Mouse (Mus musculus): ENCODE measurements around the gene Per1. TPM values are rescaled to one million over a fixed set of nuclear protein-coding genes. Genes with fewer than 3 reads are reported as not detected.

Gene Per1
- polyA plus RNA-seq, 1 experiment from 2014 or later = 15.4 TPM

DNA sequence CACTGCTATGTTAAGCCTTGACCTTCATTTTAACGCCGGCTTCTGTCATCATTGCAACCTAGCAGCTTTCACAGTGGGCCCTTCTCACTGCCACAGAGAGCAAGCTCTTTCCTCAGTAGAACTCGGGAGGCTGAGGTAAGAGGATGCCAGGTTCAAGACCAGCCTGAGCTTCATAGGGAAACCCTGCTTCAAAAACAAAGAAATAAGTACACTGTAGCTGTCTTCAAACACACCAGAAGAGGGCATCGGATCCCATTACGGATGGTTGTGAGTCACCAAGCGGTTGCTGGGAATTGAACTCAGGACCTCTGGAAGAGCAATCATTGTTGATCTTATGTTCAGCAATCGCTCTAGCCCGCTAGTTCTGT lies 14.2 kb upstream of the Per1 start:
- WGBS = 82% methylated on average over 8 of the region's 8 CpGs
- Histone ChIP-seq H3K9ac (no peak overlapping the region), H3K9me3 (ENCODE audit: low read depth, low read length) (no peaks in the 10 kb centered on the region), H3K4me1 (ENCODE audit: insufficient read depth) (no peaks in the 10 kb centered on the region), H3K36me3 (ENCODE audit: insufficient read depth) (no peaks in the 10 kb centered on the region), H3K27ac (ENCODE audit: low read depth) (no peak overlapping the region), H3K27me3 (ENCODE audit: insufficient read depth, low read length) (no peaks in the 10 kb centered on the region), H3K4me2 (no peak overlapping the region), H3K4me3 (ENCODE audit: low read depth, low read length) (no peak overlapping the region)
- DNase-seq = no peak
- TF ChIP-seq CTCF (IDR thresholded peaks at IDR 0.05; ENCODE audit: low read depth) = no peak
- no peak for ATAC-seq (ENCODE audit: insufficient read depth)

DNA sequence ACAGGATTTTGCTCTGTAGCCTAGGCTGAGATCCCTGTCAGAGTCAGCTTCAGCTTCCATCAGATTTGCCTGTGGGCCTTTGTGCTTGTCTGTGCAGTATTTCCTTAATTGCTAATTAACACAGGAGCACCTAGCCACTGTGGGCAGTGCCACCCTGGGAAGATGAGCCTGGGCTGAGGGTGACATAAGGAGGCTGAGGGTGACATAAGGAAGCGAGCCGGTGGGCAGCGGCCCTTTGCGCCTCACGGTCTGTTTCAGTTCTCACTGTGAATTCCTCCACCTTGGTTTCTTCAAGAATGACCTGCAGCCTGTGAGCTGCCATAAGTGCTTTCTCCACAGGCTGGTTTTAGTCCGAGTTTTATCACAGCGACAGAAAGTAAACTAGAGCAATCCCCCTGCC lies 13.4 kb upstream of the Per1 start:
- no peaks in the 10 kb centered on the region for H3K36me3 ChIP-seq (ENCODE audit: insufficient read depth)
- no peaks in the 10 kb centered on the region for H3K27me3 ChIP-seq (ENCODE audit: insufficient read depth, low read length)
- TF ChIP-seq CTCF (IDR thresholded peaks at IDR 0.05; ENCODE audit: low read depth) = no peak
- no peak overlapping the region for H3K9ac ChIP-seq
- no peak overlapping the region for H3K27ac ChIP-seq (ENCODE audit: low read depth)
- H3K4me3 ChIP-seq (ENCODE audit: low read depth, low read length) = no peak overlapping the region
- no peak for DNase-seq
- no peak overlapping the region for H3K4me2 ChIP-seq
- WGBS = 74% methylated on average over 7 of the region's 7 CpGs
- H3K9me3 ChIP-seq (ENCODE audit: low read depth, low read length) = no peaks in the 10 kb centered on the region
- no peak for ATAC-seq (ENCODE audit: insufficient read depth)
- H3K4me1 ChIP-seq (ENCODE audit: insufficient read depth) = no peaks in the 10 kb centered on the region

DNA sequence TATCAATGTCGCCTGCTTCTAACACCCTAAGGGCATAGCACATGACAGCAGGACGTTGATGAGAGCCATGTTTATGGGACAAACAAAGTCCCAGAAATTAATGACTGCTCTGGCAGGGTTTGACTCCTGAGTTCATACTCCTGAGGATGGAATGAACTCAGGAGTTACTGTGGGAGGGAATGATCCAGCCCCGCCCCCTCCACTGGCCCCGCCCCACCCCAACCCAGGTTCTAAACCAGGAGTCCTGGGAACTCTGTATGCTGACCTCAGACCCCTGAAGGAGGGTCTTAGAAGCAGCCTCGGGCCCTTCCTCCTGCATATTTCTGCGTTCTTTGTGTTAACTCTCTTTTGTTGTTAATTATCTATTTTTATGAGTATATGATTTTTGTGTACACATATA lies 9.4 kb upstream of the Per1 start:
- WGBS = 58% methylated on average over 6 of the region's 6 CpGs
- Histone ChIP-seq H3K4me1 (ENCODE audit: insufficient read depth) (peaks cover 8% of the 10 kb centered on the region), H3K9me3 (ENCODE audit: low read depth, low read length) (no peaks in the 10 kb centered on the region), H3K4me2 (no peak overlapping the region), H3K36me3 (ENCODE audit: insufficient read depth) (peaks cover 13% of the 10 kb centered on the region), H3K27ac (ENCODE audit: low read depth) (no peak overlapping the region), H3K9ac (no peak overlapping the region), H3K4me3 (ENCODE audit: low read depth, low read length) (no peak overlapping the region), H3K27me3 (ENCODE audit: insufficient read depth, low read length) (no peaks in the 10 kb centered on the region)
- DNase-seq = no peak
- no peak for TF ChIP-seq CTCF (IDR thresholded peaks at IDR 0.05; ENCODE audit: low read depth)
- no peak for ATAC-seq (ENCODE audit: insufficient read depth)

DNA sequence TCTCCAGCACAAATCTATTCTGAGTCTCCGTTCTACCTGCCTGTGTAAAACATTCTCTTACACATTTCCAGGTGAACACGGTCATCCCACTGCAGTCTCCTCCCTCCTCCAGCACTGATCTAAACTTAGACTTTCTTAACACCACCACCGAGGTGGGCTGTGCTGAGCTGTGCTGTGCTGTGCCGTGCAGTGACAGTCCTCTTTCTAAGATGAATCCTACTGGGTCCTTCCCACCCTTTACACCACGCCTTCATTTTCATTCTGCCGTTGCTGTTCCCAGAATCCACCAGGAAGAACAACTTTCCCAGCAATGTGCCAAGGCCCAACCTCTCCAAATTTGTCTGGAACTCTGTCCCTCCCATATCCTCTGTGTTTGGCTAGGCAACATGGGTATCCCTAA lies 8.6 kb upstream of the Per1 start:
- no peak for TF ChIP-seq CTCF (IDR thresholded peaks at IDR 0.05; ENCODE audit: low read depth)
- Histone ChIP-seq H3K27ac (ENCODE audit: low read depth) (no peak overlapping the region), H3K4me2 (no peak overlapping the region), H3K4me3 (ENCODE audit: low read depth, low read length) (no peak overlapping the region), H3K9ac (no peak overlapping the region), H3K9me3 (ENCODE audit: low read depth, low read length) (no peaks in the 10 kb centered on the region), H3K27me3 (ENCODE audit: insufficient read depth, low read length) (no peaks in the 10 kb centered on the region), H3K36me3 (ENCODE audit: insufficient read depth) (peaks cover 20% of the 10 kb centered on the region), H3K4me1 (ENCODE audit: insufficient read depth) (peaks cover 8% of the 10 kb centered on the region)
- ATAC-seq (ENCODE audit: insufficient read depth) = no peak
- no peak for DNase-seq
- 48% methylated on average over 6 of the region's 6 CpGs for WGBS

DNA sequence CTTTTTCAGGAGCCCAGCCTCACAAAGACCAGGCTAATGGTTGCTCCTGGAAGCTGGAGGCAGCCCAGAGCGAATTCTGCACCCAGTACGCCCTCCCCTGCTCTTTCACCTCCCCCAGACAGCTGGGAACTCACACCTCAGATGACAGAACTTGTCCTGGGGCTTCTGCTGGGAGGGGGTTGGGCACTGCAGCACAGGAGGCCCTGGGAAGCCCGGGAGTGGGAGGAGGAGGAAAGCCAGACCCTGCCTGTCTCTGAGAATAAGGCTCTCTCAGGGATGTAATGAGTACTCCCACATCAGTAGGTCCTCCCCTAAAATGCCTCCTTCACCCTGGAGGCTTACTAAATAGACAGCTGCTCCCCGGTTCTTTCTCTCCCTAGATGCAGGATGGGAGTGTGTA lies 7.9 kb upstream of the Per1 start:
- peak overlapping the region; percentile 54; the same call in 1 of the 2 replicates for H3K27ac ChIP-seq (ENCODE audit: low read depth)
- H3K4me2 ChIP-seq = peak overlapping the region; percentile 7; the same call in 1 of the 2 replicates
- 42% methylated on average over 4 of the region's 4 CpGs for WGBS

DNA sequence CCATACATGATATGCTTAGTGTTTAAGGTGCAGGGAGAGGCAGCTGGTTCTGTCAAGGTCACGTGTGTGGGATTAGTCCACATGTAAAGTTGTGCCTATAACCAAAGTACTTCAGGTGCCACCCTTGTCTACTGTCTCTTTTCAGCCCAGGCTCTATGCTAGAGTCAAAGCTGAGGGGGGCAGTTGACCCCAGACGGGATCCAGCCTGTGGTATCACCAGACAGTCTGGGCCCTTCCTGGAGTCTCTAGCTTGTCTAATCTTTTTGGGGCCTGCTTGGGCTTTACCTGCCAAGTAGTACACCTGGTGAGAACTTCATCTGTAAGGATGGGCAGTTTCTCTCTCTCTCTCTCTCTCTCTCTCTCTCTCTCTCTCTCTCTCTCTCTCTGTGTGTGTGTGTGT lies 7.4 kb upstream of the Per1 start:
- no peaks in the 10 kb centered on the region for H3K9me3 ChIP-seq (ENCODE audit: low read depth, low read length)
- no peak overlapping the region; the same call in 1 of the 2 replicates for H3K9ac ChIP-seq
- peak overlapping the region; percentile 92 for H3K4me2 ChIP-seq
- H3K27me3 ChIP-seq (ENCODE audit: insufficient read depth, low read length) = no peaks in the 10 kb centered on the region
- no peak for TF ChIP-seq CTCF (IDR thresholded peaks at IDR 0.05; ENCODE audit: low read depth)
- H3K4me1 ChIP-seq (ENCODE audit: insufficient read depth) = peaks cover 8% of the 10 kb centered on the region
- 60% methylated on average over 2 of the region's 2 CpGs for WGBS
- H3K4me3 ChIP-seq (ENCODE audit: low read depth, low read length) = no peak overlapping the region
- DNase-seq = no peak
- H3K36me3 ChIP-seq (ENCODE audit: insufficient read depth) = peaks cover 31% of the 10 kb centered on the region
- no peak overlapping the region; the same call in 1 of the 2 replicates for H3K27ac ChIP-seq (ENCODE audit: low read depth)
- ATAC-seq (ENCODE audit: insufficient read depth) = no peak

More for the DNA sequence above, 7.9 kb upstream of the Per1 start:
- H3K9me3 ChIP-seq (ENCODE audit: low read depth, low read length) = no peaks in the 10 kb centered on the region
- no peaks in the 10 kb centered on the region for H3K27me3 ChIP-seq (ENCODE audit: insufficient read depth, low read length)
- no peak overlapping the region for H3K4me3 ChIP-seq (ENCODE audit: low read depth, low read length)
- H3K4me1 ChIP-seq (ENCODE audit: insufficient read depth) = peaks cover 8% of the 10 kb centered on the region
- peaks cover 27% of the 10 kb centered on the region for H3K36me3 ChIP-seq (ENCODE audit: insufficient read depth)
- DNase-seq = no peak
- no peak overlapping the region for H3K9ac ChIP-seq
- no peak for ATAC-seq (ENCODE audit: insufficient read depth)
- TF ChIP-seq CTCF (IDR thresholded peaks at IDR 0.05; ENCODE audit: low read depth) = no peak

DNA sequence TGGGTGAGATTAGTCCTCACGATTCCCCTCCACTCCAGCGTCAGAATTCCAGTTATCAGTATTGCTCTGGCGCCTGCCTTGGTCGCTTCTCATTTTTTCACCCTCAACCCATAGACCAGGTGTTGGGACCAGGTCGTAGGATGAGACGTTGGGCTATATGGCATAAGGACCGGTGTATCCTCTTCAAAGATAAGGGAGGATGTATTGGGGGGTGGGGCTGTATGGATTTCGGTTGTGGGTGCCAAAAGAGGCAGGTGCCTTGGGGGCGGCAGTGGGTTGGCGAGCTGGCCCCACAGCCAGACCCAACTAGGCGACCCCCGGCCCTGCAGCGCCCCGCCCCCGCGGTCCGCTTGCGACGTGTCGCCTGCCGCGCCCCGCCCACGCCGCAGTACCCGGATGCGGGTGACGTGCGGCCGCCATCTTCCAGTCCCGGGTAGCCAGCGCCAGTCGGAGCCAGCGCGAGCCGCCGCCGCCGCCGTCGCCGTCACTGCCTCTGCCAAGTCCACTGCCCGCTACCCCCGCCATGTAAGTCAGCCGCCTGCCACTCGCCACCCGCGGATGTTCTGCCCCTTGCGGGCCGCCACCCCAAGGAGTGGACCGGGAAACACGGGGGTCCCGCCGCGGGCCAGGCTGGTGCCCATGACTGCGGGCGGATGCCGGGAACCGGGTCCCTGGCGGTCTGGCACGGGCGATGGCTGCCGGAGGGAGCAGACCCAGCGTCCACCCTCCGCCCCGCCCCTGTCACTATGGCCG lies 6.7 kb upstream of the Per1 start, which contains the start of gene Vamp2:
Vamp2 (plus strand) TSS at position 388 of the 753 bp plus-strand sequence.
- Histone ChIP-seq H3K9ac (peak within 1 kb of the TSS; percentile 99), H3K9me3 (ENCODE audit: low read depth, low read length) (no peaks in the 10 kb centered on the region), H3K27ac (ENCODE audit: low read depth) (peak within 1 kb of the TSS; percentile 92), H3K36me3 (ENCODE audit: insufficient read depth) (peaks cover 35% of the 10 kb centered on the region), H3K4me1 (ENCODE audit: insufficient read depth) (peaks cover 8% of the 10 kb centered on the region), H3K4me2 (peak within 1 kb of the TSS; percentile 92), H3K27me3 (ENCODE audit: insufficient read depth, low read length) (no peaks in the 10 kb centered on the region), H3K4me3 (ENCODE audit: low read depth, low read length) (peak within 1 kb of the TSS; percentile 100)
- no peak for TF ChIP-seq CTCF (IDR thresholded peaks at IDR 0.05; ENCODE audit: low read depth)
- WGBS = under 1% methylated on average over 67 of the region's 67 CpGs
- ATAC-seq (ENCODE audit: insufficient read depth) (peak; percentile 84), DNase-seq (peak; percentile 96)

All from lung, embryonic 14.5 days (tissue).